Mouse (Mus musculus): ENCODE data around the gene Zbtb16. TPM values are rescaled to one million over a fixed set of nuclear protein-coding genes. Genes with fewer than 3 reads are reported as not detected.

Zbtb16 gene
- polyA plus RNA-seq, 1 experiment from 2014 or later = 5.4 TPM

DNA sequence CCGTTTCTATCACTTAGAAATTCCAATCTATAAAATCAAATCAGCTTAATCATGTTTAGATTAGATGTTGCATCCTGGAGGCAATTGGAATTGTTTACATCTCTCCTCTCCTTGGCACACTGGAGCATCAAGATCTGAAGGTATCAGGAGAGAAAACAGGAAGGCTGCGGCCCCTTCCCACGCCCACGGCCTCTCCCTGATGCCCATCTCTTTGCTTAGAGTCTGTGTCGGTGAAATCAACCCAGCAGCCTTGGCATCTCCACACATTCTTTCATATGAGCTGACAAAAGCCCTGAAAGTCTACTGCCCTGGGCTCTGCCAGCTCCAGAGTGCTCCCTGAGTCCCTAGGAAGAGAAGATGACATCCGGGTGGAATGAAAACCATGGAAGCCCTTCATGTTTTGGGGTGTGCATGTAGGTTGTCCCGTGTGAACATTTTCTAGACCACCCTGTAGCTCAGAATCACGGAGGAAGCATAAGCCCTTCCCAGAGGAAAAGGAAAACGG is 48.1 kb downstream of the Zbtb16 start:
- Histone ChIP-seq H3K4me3 (ENCODE audit: low read depth, low read length) (no peak overlapping the region), H3K4me1 (ENCODE audit: control insufficient read depth, insufficient read depth, low read length) (peaks cover 7% of the 10 kb centered on the region), H3K9me3 (replicated peaks; ENCODE audit: control insufficient read depth, low read length, poor library complexity, severe bottlenecking) (no peaks in the 10 kb centered on the region), H3K36me3 (ENCODE audit: control insufficient read depth, insufficient read depth, low read length) (no peaks in the 10 kb centered on the region), H3K27me3 (ENCODE audit: control insufficient read depth, insufficient read depth, low read depth, low read length) (no peaks in the 10 kb centered on the region), H3K27ac (ENCODE audit: low read length) (no peak overlapping the region), H3K4me2 (ENCODE audit: low read length) (no peak overlapping the region), H3K9ac (ENCODE audit: low read depth, low read length) (no peak overlapping the region)
- ATAC-seq = no peak
- WGBS = 72% methylated on average over 9 of the region's 9 CpGs

GRCm38 (mm10) chr9:48787321-48787720 is 48.7 kb downstream of the Zbtb16 start:
- Histone ChIP-seq H3K9me3 (replicated peaks; ENCODE audit: control insufficient read depth, low read length, poor library complexity, severe bottlenecking) (no peaks in the 10 kb centered on the region), H3K4me3 (ENCODE audit: low read depth, low read length) (no peak overlapping the region), H3K4me2 (ENCODE audit: low read length) (no peak overlapping the region), H3K9ac (ENCODE audit: low read depth, low read length) (no peak overlapping the region), H3K36me3 (ENCODE audit: control insufficient read depth, insufficient read depth, low read length) (no peaks in the 10 kb centered on the region), H3K27me3 (ENCODE audit: control insufficient read depth, insufficient read depth, low read depth, low read length) (no peaks in the 10 kb centered on the region), H3K4me1 (ENCODE audit: control insufficient read depth, insufficient read depth, low read length) (peaks cover 7% of the 10 kb centered on the region), H3K27ac (ENCODE audit: low read length) (no peak overlapping the region)
- ATAC-seq = no peak
- whole genome bisulfite sequencing = 67% methylated on average over 1 of the region's 1 CpGs

- Histone ChIP-seq H3K36me3 (ENCODE audit: control insufficient read depth, insufficient read depth, low read length) (no peaks in the 10 kb centered on the region), H3K4me2 (ENCODE audit: low read length) (no peak overlapping the region), H3K9ac (ENCODE audit: low read depth, low read length) (no peak overlapping the region), H3K27me3 (ENCODE audit: control insufficient read depth, insufficient read depth, low read depth, low read length) (no peaks in the 10 kb centered on the region), H3K4me1 (ENCODE audit: control insufficient read depth, insufficient read depth, low read length) (peaks cover 7% of the 10 kb centered on the region), H3K4me3 (ENCODE audit: low read depth, low read length) (no peak overlapping the region), H3K9me3 (replicated peaks; ENCODE audit: control insufficient read depth, low read length, poor library complexity, severe bottlenecking) (no peaks in the 10 kb centered on the region), H3K27ac (ENCODE audit: low read length) (no peak overlapping the region)
- ATAC-seq = no peak
- whole genome bisulfite sequencing = 77% methylated on average over 6 of the region's 6 CpGs
Observed at GRCm38 (mm10) chr9:48786814-48787213, 49.2 kb downstream of the Zbtb16 start.

GRCm38 (mm10) chr9:48784937-48785336 is 51.1 kb downstream of the Zbtb16 start:
- Histone ChIP-seq H3K27ac (ENCODE audit: low read length) (no peak overlapping the region), H3K4me2 (ENCODE audit: low read length) (no peak overlapping the region), H3K4me3 (ENCODE audit: low read depth, low read length) (no peak overlapping the region), H3K27me3 (ENCODE audit: control insufficient read depth, insufficient read depth, low read depth, low read length) (no peaks in the 10 kb centered on the region), H3K36me3 (ENCODE audit: control insufficient read depth, insufficient read depth, low read length) (no peaks in the 10 kb centered on the region), H3K4me1 (ENCODE audit: control insufficient read depth, insufficient read depth, low read length) (peaks cover 7% of the 10 kb centered on the region), H3K9me3 (replicated peaks; ENCODE audit: control insufficient read depth, low read length, poor library complexity, severe bottlenecking) (no peaks in the 10 kb centered on the region), H3K9ac (ENCODE audit: low read depth, low read length) (no peak overlapping the region)
- no peak for ATAC-seq
- 82% methylated on average over 6 of the region's 6 CpGs for WGBS

DNA sequence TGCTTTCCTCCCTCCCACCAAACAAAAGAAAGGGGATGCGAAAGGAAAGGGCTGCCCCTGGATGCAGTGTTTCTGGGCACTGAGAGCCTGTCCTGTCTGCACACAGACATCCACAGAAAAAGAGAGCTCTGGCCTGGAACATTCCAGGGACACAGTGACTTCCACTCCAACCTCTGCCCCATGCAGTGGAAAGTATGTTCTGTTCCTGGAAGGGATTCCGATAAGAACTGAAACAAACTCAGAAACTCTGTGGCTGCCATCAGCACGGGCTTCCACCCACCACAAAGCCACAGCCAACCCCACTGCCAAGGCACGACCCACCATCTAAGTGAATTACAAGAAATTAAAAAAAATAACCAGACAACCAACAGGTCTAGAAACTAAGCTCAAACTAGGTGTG is 52.7 kb downstream of the Zbtb16 start:
- Histone ChIP-seq H3K27ac (ENCODE audit: low read length) (no peak overlapping the region), H3K4me2 (ENCODE audit: low read length) (no peak overlapping the region), H3K9me3 (replicated peaks; ENCODE audit: control insufficient read depth, low read length, poor library complexity, severe bottlenecking) (no peaks in the 10 kb centered on the region), H3K36me3 (ENCODE audit: control insufficient read depth, insufficient read depth, low read length) (no peaks in the 10 kb centered on the region), H3K9ac (ENCODE audit: low read depth, low read length) (no peak overlapping the region), H3K4me1 (ENCODE audit: control insufficient read depth, insufficient read depth, low read length) (peaks cover 13% of the 10 kb centered on the region), H3K4me3 (ENCODE audit: low read depth, low read length) (no peak overlapping the region), H3K27me3 (ENCODE audit: control insufficient read depth, insufficient read depth, low read depth, low read length) (no peaks in the 10 kb centered on the region)
- no peak for ATAC-seq
- WGBS = 57% methylated on average over 4 of the region's 4 CpGs

DNA sequence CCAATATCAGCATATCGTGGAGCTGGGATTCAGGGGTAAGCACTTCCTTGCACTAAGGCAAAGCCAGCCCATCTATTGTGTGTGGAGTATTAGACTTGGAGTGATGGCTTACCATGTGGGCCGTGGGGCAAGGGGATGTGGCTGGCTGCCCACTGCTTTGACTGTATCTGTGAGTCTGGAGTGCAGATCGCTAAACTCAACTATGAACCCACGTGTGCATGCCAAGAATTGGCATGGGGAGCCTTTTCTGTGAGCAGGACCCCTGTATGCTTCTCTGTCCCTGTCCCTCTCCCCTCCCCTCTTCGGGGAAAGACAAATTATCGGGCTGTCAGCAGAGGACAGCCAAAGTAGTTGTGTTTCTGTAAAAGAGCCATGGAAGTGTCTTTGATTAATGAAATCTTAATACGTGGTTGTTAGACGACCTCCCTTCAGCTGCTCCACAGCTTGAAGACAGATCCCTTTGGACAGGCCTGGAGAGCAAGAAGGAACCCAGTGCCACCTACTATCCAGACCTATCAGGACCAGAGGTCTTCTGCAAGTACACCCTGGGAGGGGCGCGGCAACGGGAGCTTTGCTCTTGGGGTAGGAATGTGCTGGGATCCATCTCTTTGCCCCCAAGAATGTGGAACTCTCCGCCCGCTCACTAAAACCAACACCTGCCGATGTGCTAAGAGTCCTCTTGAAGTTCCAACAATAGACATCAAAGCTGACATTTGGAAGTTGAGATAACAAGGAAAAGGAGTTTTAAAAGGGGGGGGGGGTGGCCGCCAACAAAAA is 53.5 kb downstream of the Zbtb16 start:
- H3K4me3 ChIP-seq (ENCODE audit: low read depth, low read length) = no peak overlapping the region
- peaks cover 10% of the 10 kb centered on the region for H3K4me1 ChIP-seq (ENCODE audit: control insufficient read depth, insufficient read depth, low read length)
- WGBS = 40% methylated on average over 15 of the region's 15 CpGs
- no peak overlapping the region for H3K4me2 ChIP-seq (ENCODE audit: low read length)
- no peak for ATAC-seq
- no peaks in the 10 kb centered on the region for H3K9me3 ChIP-seq (replicated peaks; ENCODE audit: control insufficient read depth, low read length, poor library complexity, severe bottlenecking)
- no peak overlapping the region for H3K27ac ChIP-seq (ENCODE audit: low read length)
- H3K27me3 ChIP-seq (ENCODE audit: control insufficient read depth, insufficient read depth, low read depth, low read length) = no peaks in the 10 kb centered on the region
- H3K36me3 ChIP-seq (ENCODE audit: control insufficient read depth, insufficient read depth, low read length) = no peaks in the 10 kb centered on the region
- H3K9ac ChIP-seq (ENCODE audit: low read depth, low read length) = no peak overlapping the region

GRCm38 (mm10) chr9:48776268-48776667 is 59.8 kb downstream of the Zbtb16 start:
- Histone ChIP-seq H3K27ac (ENCODE audit: low read length) (no peak overlapping the region), H3K9ac (ENCODE audit: low read depth, low read length) (no peak overlapping the region), H3K4me2 (ENCODE audit: low read length) (no peak overlapping the region), H3K27me3 (ENCODE audit: control insufficient read depth, insufficient read depth, low read depth, low read length) (no peaks in the 10 kb centered on the region), H3K4me3 (ENCODE audit: low read depth, low read length) (no peak overlapping the region), H3K9me3 (replicated peaks; ENCODE audit: control insufficient read depth, low read length, poor library complexity, severe bottlenecking) (no peaks in the 10 kb centered on the region), H3K36me3 (ENCODE audit: control insufficient read depth, insufficient read depth, low read length) (no peaks in the 10 kb centered on the region), H3K4me1 (ENCODE audit: control insufficient read depth, insufficient read depth, low read length) (peaks cover 6% of the 10 kb centered on the region)
- WGBS = 83% methylated on average over 7 of the region's 7 CpGs
- ATAC-seq = no peak

GRCm38 (mm10) chr9:48775561-48775960 is 60.5 kb downstream of the Zbtb16 start:
- H3K27me3 ChIP-seq (ENCODE audit: control insufficient read depth, insufficient read depth, low read depth, low read length) = no peaks in the 10 kb centered on the region
- H3K4me2 ChIP-seq (ENCODE audit: low read length) = no peak overlapping the region
- H3K9me3 ChIP-seq (replicated peaks; ENCODE audit: control insufficient read depth, low read length, poor library complexity, severe bottlenecking) = no peaks in the 10 kb centered on the region
- H3K4me1 ChIP-seq (ENCODE audit: control insufficient read depth, insufficient read depth, low read length) = peaks cover 6% of the 10 kb centered on the region
- H3K36me3 ChIP-seq (ENCODE audit: control insufficient read depth, insufficient read depth, low read length) = no peaks in the 10 kb centered on the region
- H3K27ac ChIP-seq (ENCODE audit: low read length) = no peak overlapping the region
- no peak overlapping the region for H3K4me3 ChIP-seq (ENCODE audit: low read depth, low read length)
- no peak for ATAC-seq
- WGBS = 71% methylated on average over 2 of the region's 2 CpGs
- no peak overlapping the region for H3K9ac ChIP-seq (ENCODE audit: low read depth, low read length)

DNA sequence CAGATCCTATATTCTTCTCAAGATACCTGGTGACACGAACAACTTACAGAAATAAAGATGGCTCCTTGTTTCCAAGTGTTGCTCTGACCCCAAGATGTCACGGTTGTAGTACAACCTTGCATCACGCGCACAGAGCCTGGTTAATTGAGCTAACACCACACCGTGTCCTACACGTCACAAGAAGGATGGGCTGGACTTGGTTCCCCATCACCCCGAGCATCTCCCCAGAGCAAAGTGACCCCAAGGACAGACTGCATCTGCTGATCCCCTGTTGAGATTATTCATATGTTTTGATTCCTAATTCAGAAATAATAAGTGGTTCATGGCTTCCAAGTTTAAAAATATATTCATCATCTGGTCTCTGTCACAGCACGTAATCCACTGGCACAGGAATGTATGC is 62.3 kb downstream of the Zbtb16 start:
- no peaks in the 10 kb centered on the region for H3K36me3 ChIP-seq (ENCODE audit: control insufficient read depth, insufficient read depth, low read length)
- no peak overlapping the region for H3K9ac ChIP-seq (ENCODE audit: low read depth, low read length)
- H3K4me2 ChIP-seq (ENCODE audit: low read length) = no peak overlapping the region
- H3K9me3 ChIP-seq (replicated peaks; ENCODE audit: control insufficient read depth, low read length, poor library complexity, severe bottlenecking) = no peaks in the 10 kb centered on the region
- ATAC-seq = no peak
- H3K4me1 ChIP-seq (ENCODE audit: control insufficient read depth, insufficient read depth, low read length) = no peaks in the 10 kb centered on the region
- no peaks in the 10 kb centered on the region for H3K27me3 ChIP-seq (ENCODE audit: control insufficient read depth, insufficient read depth, low read depth, low read length)
- H3K27ac ChIP-seq (ENCODE audit: low read length) = no peak overlapping the region
- WGBS = 92% methylated on average over 8 of the region's 8 CpGs
- H3K4me3 ChIP-seq (ENCODE audit: low read depth, low read length) = no peak overlapping the region
